ENCODE assay signal across 16 mouse cellular contexts in genomic region chr15:4033168-4034004, GRCm38 (mm10). TPM values are rescaled to one million over a fixed set of nuclear protein-coding genes. Genes with fewer than 3 reads are reported as not detected.
DNase-seq lines count a peak whose midpoint lies in the region; ATAC-seq lines count a peak whose summit lies in the region.
"Had no signal": no experiment of that assay in that cellular context is flagged by ENCODE, and none has a peak within 500 bp of the region (broad histone marks: within the 10 kb centered on the region; RNA-seq: fewer than 3 reads in every experiment).

No protein-coding gene starts in this region.

- ATAC-seq in intestine, embryonic 15.5 days: peak; percentile 82
- ATAC-seq: forebrain, embryonic 16.5 days; midbrain, embryonic 13.5 days had no signal

- H3K4me3 ChIP-seq in intestine, embryonic 15.5 days (replicated peaks): no peak overlapping the region
- H3K4me3 ChIP-seq: limb, embryonic 12.5 days; midbrain, embryonic 13.5 days had no signal

- peak; percentile 12 for DNase-seq in adrenal gland, adult 8-10 months
- DNase-seq in adrenal gland, postnatal 25 days: no peak
- peak; percentile 54 for DNase-seq in kidney, adult 11 months
- no peak for DNase-seq in kidney, postnatal 4 days
- peak; percentile 34 for DNase-seq in ZHBTc4 (ENCODE audit: low read depth, low spot score)
- no peak for DNase-seq in cerebellum, postnatal 36 days
- DNase-seq in ovary, postnatal 36 days (ENCODE audit: low spot score): no peak
- DNase-seq: cerebellum, adult 8-10 months; embryo, embryonic 11 days; lung, postnatal 36 days; right cerebral cortex, postnatal 4 days; thymus, postnatal 36 days had no signal

- 0 out of 2 replicates have a peak, but pooled peaks cover 5% of the 10 kb centered on the region for H3K36me3 ChIP-seq in intestine, embryonic 15.5 days

- no peak overlapping the region for H3K9ac ChIP-seq in intestine, embryonic 15.5 days
- H3K9ac ChIP-seq: limb, embryonic 12.5 days; midbrain, embryonic 13.5 days had no signal

- 57% methylated on average over 3 of the region's 3 CpGs for WGBS in intestine, embryonic 15.5 days

- H3K9me3 ChIP-seq in intestine, embryonic 15.5 days: no peaks in the 10 kb centered on the region
- H3K9me3 ChIP-seq: limb, embryonic 12.5 days; midbrain, embryonic 13.5 days had no signal

- H3K27me3 ChIP-seq in intestine, embryonic 15.5 days (replicated peaks): no peaks in the 10 kb centered on the region
- H3K27me3 ChIP-seq: limb, embryonic 12.5 days; midbrain, embryonic 13.5 days had no signal

- H3K4me1 ChIP-seq in intestine, embryonic 15.5 days (replicated peaks): peaks cover 7% of the 10 kb centered on the region; the same call in 1 of the 2 replicates
- H3K4me1 ChIP-seq: limb, embryonic 12.5 days had no signal

- H3K27ac ChIP-seq in intestine, embryonic 15.5 days: 0 out of 2 replicates have a peak overlapping the region, but pooled peaks have one; percentile 10
- H3K27ac ChIP-seq: limb, embryonic 12.5 days; midbrain, embryonic 13.5 days had no signal

- H3K4me2 ChIP-seq in intestine, embryonic 15.5 days (replicated peaks): no peak overlapping the region
- H3K4me2 ChIP-seq: limb, embryonic 12.5 days; midbrain, embryonic 13.5 days had no signal

RNA-seq across cellular contexts. Expression of gene Oxct1, which starts 7.2 kb away (rescaled TPM):
- total RNA-seq in adrenal gland, adult 8-10 months (2022): 100 to 1,000 TPM; 108 to 155 (median 147) TPM
- 145 and 173 TPM in 2 replicates for total RNA-seq in adrenal gland, postnatal 25 days (2021)
- polyA plus RNA-seq in intestine, embryonic 15.5 days (2015; fragmentation: Nextera tagmentation; extraction: Ambion mirVana): 175 and 233 TPM in 2 replicates

RNA-seq across cellular contexts. Expression of gene AW549877, which starts 37.8 kb away (rescaled TPM):
- total RNA-seq in adrenal gland, adult 8-10 months (2022): 10 to 100 TPM; 53.7 to 68.1 (median 56.5) TPM
- 51.8 and 72.3 TPM in 2 replicates for total RNA-seq in adrenal gland, postnatal 25 days (2021)
- polyA plus RNA-seq in intestine, embryonic 15.5 days (2015; fragmentation: Nextera tagmentation; extraction: Ambion mirVana): 29.3 and 31.6 TPM in 2 replicates

RNA-seq across cellular contexts. Expression of gene Fbxo4, which starts 54.0 kb away (rescaled TPM):
- 10 to 100 TPM; 21.0 to 24.8 (median 23.3) TPM for total RNA-seq in adrenal gland, adult 8-10 months (2022)
- 21.6 and 25.8 TPM in 2 replicates for total RNA-seq in adrenal gland, postnatal 25 days (2021)
- 12.3 and 13.0 TPM in 2 replicates for polyA plus RNA-seq in intestine, embryonic 15.5 days (2015; fragmentation: Nextera tagmentation; extraction: Ambion mirVana)

Comparison
In these comparisons a context has a peak if more than half of its experiments do, and no peak if none do; other contexts are left out.
1. DNase-seq: peak in adrenal gland, adult 8-10 months (single experiment), kidney, adult 11 months (single experiment) and ZHBTc4 (single experiment); none in adrenal gland, postnatal 25 days (single experiment), kidney, postnatal 4 days (0 of 2), cerebellum, postnatal 36 days (0 of 2) and ovary, postnatal 36 days (single experiment).